Mouse (Mus musculus): ENCODE measurements around the gene Gm10273. TPM values are rescaled to one million over a fixed set of nuclear protein-coding genes. Genes with fewer than 3 reads are reported as not detected.
A peak's percentile ranks its signal among the peaks of the same experiment; 100 is the strongest.
"Not testable (repeated sequence)": the region's sequence is repeated elsewhere in the genome, so short reads cannot be mapped to it uniquely, and the experiment has no call there.

Gm10273 gene
- polyA plus RNA-seq, 1 experiment from 2014 or later: 17.6 TPM

DNA sequence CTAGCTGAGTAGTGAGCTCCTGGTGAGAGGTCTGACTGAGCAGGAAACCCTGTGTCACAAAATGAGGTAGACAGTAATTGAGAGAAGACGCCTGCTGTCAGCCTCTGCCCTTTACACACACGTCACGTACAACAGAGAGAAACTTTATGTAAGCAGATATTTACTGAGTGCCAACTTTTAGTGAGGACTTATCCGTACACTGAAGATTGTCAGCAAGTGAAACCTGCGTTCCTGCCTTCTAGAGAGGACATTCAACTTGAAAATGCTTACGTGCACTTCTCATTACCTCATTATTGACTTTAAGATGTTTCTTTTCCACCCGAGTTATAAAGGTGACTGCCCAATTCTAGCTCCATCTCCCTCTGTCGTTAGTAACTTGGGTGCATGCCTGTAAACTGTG, 26.7 kb upstream of the Gm10273 start:
- Histone ChIP-seq H3K36me3 (peaks cover 94% of the 10 kb centered on the region), H3K27ac (no peak overlapping the region), H3K27me3 (ENCODE audit: insufficient read depth, poor library complexity, severe bottlenecking) (no peaks in the 10 kb centered on the region), H3K4me3 (no peak overlapping the region), H3K4me1 (0 out of 2 replicates have a peak, but pooled peaks cover 3% of the 10 kb centered on the region), H3K9me3 (no peaks in the 10 kb centered on the region)
- DNase-seq (ENCODE audit: low spot score): no peak
- WGBS: 90% methylated on average over 8 of the region's 8 CpGs

DNA sequence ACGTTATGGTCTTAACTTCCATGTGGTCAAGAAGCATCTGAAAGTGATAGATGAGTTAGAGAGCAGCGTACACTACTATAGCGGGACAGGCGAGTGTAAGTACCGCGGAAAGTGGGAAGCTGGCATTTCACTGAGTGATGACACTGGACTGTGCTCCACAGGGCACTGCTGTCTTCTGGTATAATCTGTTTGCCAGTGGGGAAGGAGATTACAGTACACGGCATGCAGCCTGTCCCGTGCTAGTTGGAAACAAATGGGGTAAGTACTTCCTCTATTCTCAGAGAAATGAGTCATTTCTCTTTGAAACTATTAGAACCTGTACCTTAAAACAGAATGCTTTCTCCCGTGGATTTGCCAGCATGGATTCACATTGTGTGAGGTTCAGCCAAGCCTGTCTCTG, 26.0 kb upstream of the Gm10273 start:
- no peak overlapping the region for H3K4me3 ChIP-seq
- H3K36me3 ChIP-seq: peaks cover 94% of the 10 kb centered on the region
- H3K4me1 ChIP-seq: 0 out of 2 replicates have a peak, but pooled peaks cover 3% of the 10 kb centered on the region
- 86% methylated on average over 9 of the region's 9 CpGs for WGBS
- DNase-seq (ENCODE audit: low spot score): no peak
- no peaks in the 10 kb centered on the region for H3K9me3 ChIP-seq
- no peaks in the 10 kb centered on the region for H3K27me3 ChIP-seq (ENCODE audit: insufficient read depth, poor library complexity, severe bottlenecking)
- no peak overlapping the region for H3K27ac ChIP-seq

DNA sequence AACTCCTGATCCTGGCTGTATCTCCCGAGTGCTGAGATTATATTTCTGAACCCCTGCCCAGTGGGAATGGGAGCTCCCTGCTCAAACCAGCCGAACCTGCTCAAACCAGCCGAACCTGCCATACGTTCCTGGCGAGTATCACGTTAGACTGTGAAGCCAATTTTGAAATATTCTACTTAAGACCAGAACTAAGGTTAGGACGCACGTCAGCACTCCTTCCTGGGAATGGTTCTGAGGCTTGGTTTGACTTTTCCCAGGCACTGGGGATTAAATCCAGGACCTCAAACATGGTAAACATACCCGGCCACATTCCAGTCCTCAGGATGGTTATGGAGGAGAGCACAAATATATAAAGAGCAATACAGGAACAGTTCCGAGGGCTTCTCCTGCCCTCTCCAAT, 17.5 kb upstream of the Gm10273 start:
- H3K9me3 ChIP-seq: no peaks in the 10 kb centered on the region
- H3K27me3 ChIP-seq (ENCODE audit: insufficient read depth, poor library complexity, severe bottlenecking): no peaks in the 10 kb centered on the region
- 90% methylated on average over 10 of the region's 10 CpGs for WGBS
- no peak for DNase-seq (ENCODE audit: low spot score)
- peaks cover 12% of the 10 kb centered on the region; the same call in 1 of the 2 replicates for H3K4me1 ChIP-seq
- no peak overlapping the region for H3K4me3 ChIP-seq
- peaks cover 25% of the 10 kb centered on the region for H3K36me3 ChIP-seq
- no peak overlapping the region for H3K27ac ChIP-seq

DNA sequence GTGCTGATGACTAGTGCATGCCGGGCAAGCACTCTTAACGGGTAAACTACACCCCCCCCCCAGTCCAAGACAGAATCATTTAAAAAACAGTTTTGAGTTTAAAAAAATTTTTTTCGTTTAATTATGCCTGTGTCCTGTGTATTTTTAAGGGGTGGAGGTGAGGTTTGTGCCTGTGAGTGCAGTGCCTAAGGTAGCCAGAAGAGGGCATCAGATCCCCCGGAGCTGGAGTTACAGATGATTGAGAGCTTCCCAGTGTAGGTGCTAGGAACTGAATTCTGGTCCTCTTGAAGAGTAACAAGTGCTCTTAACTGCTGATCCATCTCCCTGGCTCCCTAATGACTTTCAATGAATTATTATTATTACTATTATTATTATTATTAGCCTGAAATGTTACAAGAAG, 16.7 kb upstream of the Gm10273 start:
- H3K27ac ChIP-seq: no peak overlapping the region
- WGBS: 90% methylated on average over 4 of the region's 4 CpGs
- no peak for DNase-seq (ENCODE audit: low spot score)
- H3K36me3 ChIP-seq: peaks cover 18% of the 10 kb centered on the region
- no peak overlapping the region for H3K4me3 ChIP-seq
- no peaks in the 10 kb centered on the region for H3K9me3 ChIP-seq
- H3K4me1 ChIP-seq: peaks cover 12% of the 10 kb centered on the region; the same call in 1 of the 2 replicates
- no peaks in the 10 kb centered on the region for H3K27me3 ChIP-seq (ENCODE audit: insufficient read depth, poor library complexity, severe bottlenecking)

DNA sequence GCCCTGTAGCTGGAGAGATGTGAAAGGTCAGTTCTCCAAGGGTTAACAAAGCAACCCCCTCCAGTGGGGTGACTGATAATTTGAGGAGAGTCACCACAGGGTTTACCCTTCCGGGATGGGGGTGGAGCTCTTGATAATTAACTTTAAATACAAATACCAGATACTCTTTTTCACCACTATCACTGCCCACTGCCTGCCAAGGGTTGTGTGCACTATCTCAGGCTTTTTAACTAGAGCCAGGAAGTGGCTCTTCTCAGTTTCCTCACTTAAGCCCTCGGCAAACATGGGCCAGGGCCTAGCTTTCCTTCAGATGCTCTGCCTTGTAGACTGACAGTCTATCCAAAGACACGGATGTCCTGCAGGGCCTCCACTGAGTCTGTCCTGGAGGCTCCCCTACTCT, 15.5 kb upstream of the Gm10273 start:
- H3K27ac ChIP-seq: peak overlapping the region; percentile 57

DNA sequence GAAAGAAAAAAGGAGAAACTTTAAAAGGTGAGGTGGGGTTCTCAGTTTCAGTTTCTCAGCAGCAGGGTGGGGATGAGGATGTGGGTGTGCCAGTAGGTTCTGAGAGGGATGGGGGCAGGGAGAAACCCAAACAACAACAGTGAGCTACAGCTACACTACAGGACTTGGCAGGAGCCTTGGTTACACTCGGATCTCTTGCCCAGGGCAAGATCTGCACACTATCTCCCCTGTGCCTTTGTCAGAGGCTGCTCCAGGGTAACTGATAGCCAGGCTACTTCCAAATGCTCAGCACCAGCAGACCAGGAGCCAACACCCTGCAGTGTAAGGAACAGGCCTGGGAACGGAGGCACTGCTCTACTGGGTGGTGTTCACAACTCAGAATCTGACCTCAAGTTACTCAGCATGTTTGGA, 15.0 kb upstream of the Gm10273 start:
- H3K4me3 ChIP-seq: no peak overlapping the region
- peak overlapping the region; percentile 57 for H3K27ac ChIP-seq
- 0 out of 2 replicates have a peak, but pooled peaks cover 4% of the 10 kb centered on the region for H3K36me3 ChIP-seq
- no peaks in the 10 kb centered on the region for H3K9me3 ChIP-seq
- DNase-seq (ENCODE audit: low spot score): no peak
- peaks cover 12% of the 10 kb centered on the region; the same call in 1 of the 2 replicates for H3K4me1 ChIP-seq
- H3K27me3 ChIP-seq (ENCODE audit: insufficient read depth, poor library complexity, severe bottlenecking): no peaks in the 10 kb centered on the region
- 31% methylated on average over 2 of the region's 2 CpGs for whole genome bisulfite sequencing

More for the DNA sequence above, 15.5 kb upstream of the Gm10273 start:
- Histone ChIP-seq H3K36me3 (peaks cover 6% of the 10 kb centered on the region; the same call in 1 of the 2 replicates), H3K4me1 (peaks cover 12% of the 10 kb centered on the region; the same call in 1 of the 2 replicates), H3K27me3 (ENCODE audit: insufficient read depth, poor library complexity, severe bottlenecking) (no peaks in the 10 kb centered on the region), H3K4me3 (no peak overlapping the region), H3K9me3 (no peaks in the 10 kb centered on the region)
- no peak for DNase-seq (ENCODE audit: low spot score)
- WGBS: 9% methylated on average over 3 of the region's 3 CpGs

DNA sequence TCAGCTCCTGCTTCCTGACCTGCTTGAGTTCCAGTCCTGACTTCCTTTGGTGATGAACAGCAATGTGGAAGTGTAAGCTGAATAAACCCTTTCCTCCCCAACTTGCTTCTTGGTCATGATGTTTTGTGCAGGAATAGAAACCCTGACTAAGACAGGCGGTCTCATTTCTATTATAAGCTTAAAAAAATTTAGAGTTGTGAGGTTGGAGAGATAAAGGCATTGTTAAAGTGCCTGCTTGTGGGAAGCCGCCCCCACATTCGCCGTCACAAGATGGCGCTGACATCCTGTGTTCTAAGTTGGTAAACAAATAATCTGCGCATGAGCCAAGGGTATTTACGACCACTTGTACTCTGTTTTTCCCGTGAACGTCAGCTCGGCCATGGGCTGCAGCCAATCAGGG, 13.9 kb upstream of the Gm10273 start:
- H3K36me3 ChIP-seq; H3K27me3 ChIP-seq (ENCODE audit: insufficient read depth, poor library complexity, severe bottlenecking); DNase-seq (ENCODE audit: low spot score); H3K27ac ChIP-seq; H3K4me3 ChIP-seq; H3K9me3 ChIP-seq: not testable (repeated sequence)
- WGBS: 93% methylated on average over 6 of the region's 10 CpGs
- H3K4me1 ChIP-seq: peaks cover 12% of the 10 kb centered on the region; the same call in 1 of the 2 replicates

DNA sequence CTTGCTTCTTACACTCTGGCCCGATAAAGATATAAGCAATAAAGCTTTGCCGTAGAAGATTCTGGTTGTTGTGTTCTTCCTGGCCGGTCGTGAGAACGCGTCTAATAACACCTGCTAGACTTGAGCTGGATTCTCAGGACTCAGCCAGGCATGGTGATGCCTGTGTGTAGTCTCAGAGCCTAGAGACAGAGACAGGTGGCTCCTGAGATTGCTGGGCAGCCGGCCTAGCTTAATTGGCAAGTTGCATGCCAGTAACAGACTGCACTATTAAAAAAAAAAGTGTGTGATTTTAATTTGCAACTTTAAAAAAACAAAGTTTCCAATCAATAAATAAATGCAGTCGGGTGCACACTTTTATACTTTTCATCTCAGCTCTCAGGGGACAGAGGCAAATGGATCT, 8.5 kb upstream of the Gm10273 start:
- no peaks in the 10 kb centered on the region for H3K27me3 ChIP-seq (ENCODE audit: insufficient read depth, poor library complexity, severe bottlenecking)
- H3K4me3 ChIP-seq: no peak overlapping the region
- H3K36me3 ChIP-seq: peaks cover 3% of the 10 kb centered on the region; the same call in 1 of the 2 replicates
- WGBS: 93% methylated on average over 8 of the region's 8 CpGs
- 0 out of 2 replicates have a peak, but pooled peaks cover 4% of the 10 kb centered on the region for H3K9me3 ChIP-seq
- no peak overlapping the region for H3K27ac ChIP-seq
- peaks cover 4% of the 10 kb centered on the region for H3K4me1 ChIP-seq
- DNase-seq (ENCODE audit: low spot score): no peak

DNA sequence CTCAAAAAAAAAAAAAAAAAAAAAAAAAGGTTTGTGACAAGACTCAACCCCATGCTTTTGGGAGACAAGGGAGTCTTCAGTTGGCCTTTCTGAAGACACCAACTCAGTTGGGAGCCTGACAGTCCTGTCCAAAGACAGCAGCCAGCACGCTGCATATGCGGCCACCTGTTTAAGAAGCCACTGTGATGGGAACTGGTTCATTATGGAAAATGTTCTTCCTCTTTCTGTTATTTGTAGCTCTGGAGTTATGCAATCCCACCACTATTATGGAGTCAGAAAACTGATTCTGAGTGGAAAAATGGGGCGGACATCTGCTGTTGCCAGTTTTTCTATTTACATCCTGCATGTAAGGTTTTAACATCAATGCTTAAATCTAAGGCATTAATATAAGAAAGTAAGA, 5.8 kb upstream of the Gm10273 start:
- no peak for DNase-seq (ENCODE audit: low spot score)
- 92% methylated on average over 3 of the region's 3 CpGs for WGBS
- Histone ChIP-seq H3K27ac (no peak overlapping the region), H3K9me3 (0 out of 2 replicates have a peak, but pooled peaks cover 4% of the 10 kb centered on the region), H3K27me3 (ENCODE audit: insufficient read depth, poor library complexity, severe bottlenecking) (no peaks in the 10 kb centered on the region), H3K4me3 (no peak overlapping the region), H3K4me1 (peaks cover 17% of the 10 kb centered on the region), H3K36me3 (peaks cover 3% of the 10 kb centered on the region; the same call in 1 of the 2 replicates)

DNA sequence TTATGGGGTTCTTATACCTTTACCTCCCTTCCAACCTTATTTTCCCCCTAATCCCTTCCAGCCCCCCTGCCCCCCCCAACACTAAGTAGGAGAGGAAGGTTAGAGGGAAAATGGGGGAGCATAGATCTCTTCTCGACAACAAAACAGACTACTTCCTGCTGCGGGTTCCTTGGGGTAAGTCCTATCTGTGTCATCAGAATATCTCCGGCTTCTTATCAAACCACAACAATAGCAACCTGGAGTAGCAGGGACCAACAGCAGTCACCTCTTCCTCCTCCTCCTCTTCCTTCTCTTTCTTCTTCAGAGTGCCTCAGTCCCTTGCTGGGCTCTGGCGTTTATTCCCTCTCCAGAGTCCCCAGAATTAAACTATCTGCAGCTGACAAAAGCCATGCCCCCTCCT, 3.5 kb upstream of the Gm10273 start:
- Histone ChIP-seq H3K27me3 (ENCODE audit: insufficient read depth, poor library complexity, severe bottlenecking) (no peaks in the 10 kb centered on the region), H3K4me3 (no peak overlapping the region), H3K36me3 (peaks cover 3% of the 10 kb centered on the region; the same call in 1 of the 2 replicates), H3K4me1 (peaks cover 17% of the 10 kb centered on the region), H3K27ac (no peak overlapping the region), H3K9me3 (0 out of 2 replicates have a peak, but pooled peaks cover 4% of the 10 kb centered on the region)
- no peak for DNase-seq (ENCODE audit: low spot score)
- 21% methylated on average over 4 of the region's 4 CpGs for WGBS

DNA sequence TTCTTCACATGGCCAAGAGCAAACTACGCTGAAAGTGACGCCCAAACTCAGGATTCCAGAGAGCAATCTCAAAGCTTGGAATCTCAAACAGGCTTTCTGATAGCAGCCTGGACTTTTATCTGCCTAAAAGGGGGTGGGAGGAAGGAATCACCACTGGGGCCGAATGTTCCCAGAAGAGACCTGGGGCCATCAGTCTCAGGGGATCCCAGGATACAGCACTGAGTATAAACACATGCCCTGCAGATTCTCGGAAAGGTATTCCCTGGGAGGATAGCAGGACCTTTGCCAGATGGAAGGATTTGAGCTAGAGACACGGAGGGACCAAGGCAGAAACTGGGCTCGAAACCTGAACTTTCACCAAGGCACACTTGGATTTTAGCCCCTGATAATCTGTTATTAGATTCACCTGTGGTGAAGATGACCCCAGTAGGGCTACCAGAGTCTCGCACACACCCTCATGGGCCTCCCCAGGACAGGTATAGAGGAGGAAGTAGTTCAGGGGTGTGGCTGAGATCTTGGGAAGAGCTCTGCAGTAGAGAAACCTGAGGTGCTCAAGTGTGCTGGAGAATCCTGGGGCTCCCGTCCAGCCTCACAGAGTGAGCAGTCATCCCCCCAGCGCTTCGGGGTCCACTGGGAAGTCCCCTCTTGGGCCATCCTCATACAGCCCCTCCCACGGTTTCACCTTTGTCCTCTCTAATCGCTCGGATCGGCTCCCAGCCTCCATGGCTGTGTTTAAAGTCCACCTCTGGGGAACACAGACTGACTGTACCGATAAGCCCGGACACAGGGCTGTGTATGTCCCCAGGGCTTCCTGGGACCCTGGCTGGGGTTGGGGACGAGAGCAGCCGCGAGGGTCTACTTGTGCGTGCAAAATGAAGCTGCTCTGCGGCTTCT, 7.7 kb downstream of the Gm10273 start, which contains the start of gene Pla2g12b:
TSS of gene Pla2g12b (plus strand) at position 762 of the 894 bp plus-strand sequence.
- peak within 1 kb of the TSS; percentile 40 for H3K4me3 ChIP-seq
- no peaks in the 10 kb centered on the region for H3K27me3 ChIP-seq (ENCODE audit: insufficient read depth, poor library complexity, severe bottlenecking)
- WGBS: 40% methylated on average over 21 of the region's 21 CpGs
- H3K27ac ChIP-seq: peak within 1 kb of the TSS; percentile 85
- H3K4me1 ChIP-seq: peaks cover 21% of the 10 kb centered on the region
- H3K9me3 ChIP-seq: peaks cover 2% of the 10 kb centered on the region; the same call in 1 of the 2 replicates
- H3K36me3 ChIP-seq: no peaks in the 10 kb centered on the region
- no peak for DNase-seq (ENCODE audit: low spot score)

DNA sequence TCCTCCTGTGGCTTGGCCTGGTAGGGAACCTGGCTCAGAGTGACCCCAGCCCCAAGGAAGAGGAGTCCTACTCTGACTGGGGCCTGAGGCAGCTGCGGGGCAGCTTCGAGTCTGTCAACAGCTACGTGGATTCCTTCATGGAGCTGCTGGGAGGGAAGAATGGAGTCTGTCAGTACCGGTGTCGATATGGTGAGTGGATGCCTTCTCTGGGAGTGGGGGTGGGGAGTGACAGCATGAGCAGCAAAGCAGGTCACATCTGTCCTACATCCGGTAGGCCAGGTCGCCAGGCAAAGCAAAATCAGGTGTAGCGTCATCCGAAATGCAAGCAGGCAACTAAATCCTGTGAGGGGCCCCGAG, 8.3 kb downstream of the Gm10273 start:
- peaks cover 2% of the 10 kb centered on the region; the same call in 1 of the 2 replicates for H3K9me3 ChIP-seq
- peaks cover 21% of the 10 kb centered on the region for H3K4me1 ChIP-seq
- DNase-seq (ENCODE audit: low spot score): no peak
- H3K27ac ChIP-seq: peak overlapping the region; percentile 85
- H3K27me3 ChIP-seq (ENCODE audit: insufficient read depth, poor library complexity, severe bottlenecking): no peaks in the 10 kb centered on the region
- H3K36me3 ChIP-seq: no peaks in the 10 kb centered on the region
- H3K4me3 ChIP-seq: peak overlapping the region; percentile 40
- WGBS: 35% methylated on average over 10 of the region's 10 CpGs

DNA sequence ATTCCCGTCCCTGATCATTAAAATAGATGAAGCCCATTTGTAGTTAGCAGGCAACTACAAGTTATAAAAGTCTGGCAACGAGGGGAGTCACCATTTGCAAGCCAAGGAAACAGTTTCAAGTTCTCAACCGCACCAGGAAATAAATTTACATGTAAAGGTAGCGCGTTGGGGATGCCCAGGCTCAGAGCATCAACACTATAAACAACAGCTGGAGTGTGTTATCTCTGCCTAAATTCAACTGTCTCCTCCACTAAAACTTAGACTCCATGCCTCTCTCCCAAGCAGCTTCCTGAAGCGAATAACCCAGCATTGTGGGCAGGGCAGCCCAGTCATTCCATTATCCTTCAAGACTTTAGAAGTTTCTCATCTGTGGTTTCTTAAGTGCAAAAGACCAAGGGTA, 13.1 kb downstream of the Gm10273 start:
- 73% methylated on average over 6 of the region's 6 CpGs for WGBS
- no peaks in the 10 kb centered on the region for H3K36me3 ChIP-seq

More for the DNA sequence above, 13.1 kb downstream of the Gm10273 start:
- Histone ChIP-seq H3K4me1 (peaks cover 11% of the 10 kb centered on the region), H3K4me3 (no peak overlapping the region), H3K9me3 (no peaks in the 10 kb centered on the region), H3K27ac (no peak overlapping the region), H3K27me3 (ENCODE audit: insufficient read depth, poor library complexity, severe bottlenecking) (no peaks in the 10 kb centered on the region)
- no peak for DNase-seq (ENCODE audit: low spot score)
